Mouse (Mus musculus) cerebellum, adult 9-11 months (tissue): ENCODE results near the gene Ccdc83.

Experiments used
- DNase-seq: peaks from one replicate; pipeline ENCODE4 v3.0.0; 2022

The Ccdc83 gene

GRCm38 (mm10) chr7:90265289-90265970 is at the start of gene Ccdc83:
TSS of gene Ccdc83 (minus strand) at chr7:90265777.
- peak; percentile 73 for DNase-seq

GRCm38 (mm10) chr7:90313421-90313820 is 47.8 kb upstream of the Ccdc83 start:
- no peak for DNase-seq

GRCm38 (mm10) chr7:90312151-90312883 is 46.7 kb upstream of the Ccdc83 start:
- DNase-seq, result no peak

GRCm38 (mm10) chr7:90308003-90308402 is 42.4 kb upstream of the Ccdc83 start:
- DNase-seq, result no peak

GRCm38 (mm10) chr7:90306968-90307367 is 41.4 kb upstream of the Ccdc83 start:
- DNase-seq, result no peak

GRCm38 (mm10) chr7:90306079-90306478 is 40.5 kb upstream of the Ccdc83 start:
- DNase-seq, result no peak

GRCm38 (mm10) chr7:90302647-90303552 is 37.3 kb upstream of the Ccdc83 start:
- DNase-seq, result no peak

- peak; percentile 44 for DNase-seq
Observed at GRCm38 (mm10) chr7:90301942-90302646, 36.5 kb upstream of the Ccdc83 start, which contains the start of gene Sytl2. TSS of gene Sytl2 (plus strand) at chr7:90302252.

- DNase-seq, result no peak
Observed at GRCm38 (mm10) chr7:90291885-90292284, 26.3 kb upstream of the Ccdc83 start.

- no peak for DNase-seq
Observed at GRCm38 (mm10) chr7:90284793-90285192, 19.2 kb upstream of the Ccdc83 start.

- DNase-seq, result no peak
Observed at GRCm38 (mm10) chr7:90282786-90283185, 17.2 kb upstream of the Ccdc83 start.

- DNase-seq, result no peak
Observed at GRCm38 (mm10) chr7:90281759-90282546, 16.4 kb upstream of the Ccdc83 start.

- no peak for DNase-seq
Observed at GRCm38 (mm10) chr7:90280878-90281277, 15.3 kb upstream of the Ccdc83 start.

GRCm38 (mm10) chr7:90280274-90280875 is 14.8 kb upstream of the Ccdc83 start:
- DNase-seq, result no peak

- no peak for DNase-seq
Observed at GRCm38 (mm10) chr7:90279136-90279535, 13.6 kb upstream of the Ccdc83 start.

- DNase-seq, result no peak
Observed at GRCm38 (mm10) chr7:90277769-90278168, 12.2 kb upstream of the Ccdc83 start.

GRCm38 (mm10) chr7:90277246-90277645 is 11.7 kb upstream of the Ccdc83 start:
- no peak for DNase-seq

GRCm38 (mm10) chr7:90274561-90275100 is 9.1 kb upstream of the Ccdc83 start:
- no peak for DNase-seq

- DNase-seq, result no peak
Observed at GRCm38 (mm10) chr7:90270141-90270540, 4.6 kb upstream of the Ccdc83 start.

GRCm38 (mm10) chr7:90261902-90262599 is 3.5 kb downstream of the Ccdc83 start:
- no peak for DNase-seq
